Mouse (Mus musculus): ENCODE data around the gene Apoa1. TPM values are rescaled to one million over a fixed set of nuclear protein-coding genes. Genes with fewer than 3 reads are reported as not detected.

The Apoa1 gene
- polyA plus RNA-seq, 1 experiment from 2014 or later = 27,203 TPM

- ATAC-seq (no peak), DNase-seq (no peak)
- WGBS (ENCODE audit: insufficient replicate concordance) = 90% methylated on average over 4 of the region's 4 CpGs
- H3K36me3 ChIP-seq (replicated peaks; ENCODE audit: insufficient read depth, low read length) = peaks cover 12% of the 10 kb centered on the region
- H3K4me2 ChIP-seq (ENCODE audit: low read depth, low read length) = peak overlapping the region; percentile 65
- H3K27me3 ChIP-seq (ENCODE audit: insufficient read depth, low read length) = no peaks in the 10 kb centered on the region
- H3K27ac ChIP-seq (ENCODE audit: low read depth) = peak overlapping the region; percentile 44; the same call in 1 of the 2 replicates
- TF ChIP-seq CTCF (IDR thresholded peaks at IDR 0.05; ENCODE audit: low read depth) (no peak), EP300 (IDR thresholded peaks at IDR 0.05; ENCODE audit: low read depth) (no peak)
- no peaks in the 10 kb centered on the region for H3K9me3 ChIP-seq (ENCODE audit: low read length)
- peaks cover 15% of the 10 kb centered on the region for H3K4me1 ChIP-seq (ENCODE audit: insufficient read depth)
- peak overlapping the region; percentile 63; the same call in 1 of the 2 replicates for H3K9ac ChIP-seq (replicated peaks)
- H3K4me3 ChIP-seq (ENCODE audit: low read depth, low read length) = peak overlapping the region; percentile 38
Measured at GRCm38 (mm10) chr9:46270782-46271181, 42.4 kb downstream of the Apoa1 start.

DNA sequence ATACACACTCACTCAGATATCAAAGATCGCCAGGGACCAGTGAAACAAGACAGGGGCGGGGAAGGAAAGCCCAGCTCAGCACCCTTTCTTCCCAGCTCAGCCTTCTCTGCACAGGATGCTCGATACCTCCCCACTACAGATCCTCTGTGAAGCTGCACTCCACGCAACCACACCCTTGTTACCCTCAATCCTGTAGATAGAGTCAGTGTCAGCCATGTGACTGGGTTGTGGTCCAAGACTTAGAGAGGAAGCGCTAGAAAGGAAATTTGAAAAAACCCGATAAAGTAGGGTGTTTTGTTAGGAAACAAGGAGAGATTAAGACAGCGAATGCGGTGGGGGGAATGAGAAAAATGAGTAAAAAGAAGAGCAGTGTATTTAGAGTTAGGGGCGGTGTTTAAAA, 43.7 kb downstream of the Apoa1 start:
- 45% methylated on average over 9 of the region's 9 CpGs for WGBS (ENCODE audit: insufficient replicate concordance)
- peak; percentile 49 for DNase-seq
- Histone ChIP-seq H3K36me3 (replicated peaks; ENCODE audit: insufficient read depth, low read length) (peaks cover 25% of the 10 kb centered on the region), H3K4me3 (ENCODE audit: low read depth, low read length) (peak overlapping the region; percentile 67; the same call in 1 of the 2 replicates), H3K4me2 (ENCODE audit: low read depth, low read length) (peak overlapping the region; percentile 72), H3K9ac (replicated peaks) (no peak overlapping the region), H3K27me3 (ENCODE audit: insufficient read depth, low read length) (no peaks in the 10 kb centered on the region), H3K4me1 (ENCODE audit: insufficient read depth) (peaks cover 15% of the 10 kb centered on the region), H3K9me3 (ENCODE audit: low read length) (no peaks in the 10 kb centered on the region), H3K27ac (ENCODE audit: low read depth) (peak overlapping the region; percentile 82)
- TF ChIP-seq EP300 (IDR thresholded peaks at IDR 0.05; ENCODE audit: low read depth) = no peak
- no peak for TF ChIP-seq CTCF (IDR thresholded peaks at IDR 0.05; ENCODE audit: low read depth)
- ATAC-seq = peak; percentile 16

DNA sequence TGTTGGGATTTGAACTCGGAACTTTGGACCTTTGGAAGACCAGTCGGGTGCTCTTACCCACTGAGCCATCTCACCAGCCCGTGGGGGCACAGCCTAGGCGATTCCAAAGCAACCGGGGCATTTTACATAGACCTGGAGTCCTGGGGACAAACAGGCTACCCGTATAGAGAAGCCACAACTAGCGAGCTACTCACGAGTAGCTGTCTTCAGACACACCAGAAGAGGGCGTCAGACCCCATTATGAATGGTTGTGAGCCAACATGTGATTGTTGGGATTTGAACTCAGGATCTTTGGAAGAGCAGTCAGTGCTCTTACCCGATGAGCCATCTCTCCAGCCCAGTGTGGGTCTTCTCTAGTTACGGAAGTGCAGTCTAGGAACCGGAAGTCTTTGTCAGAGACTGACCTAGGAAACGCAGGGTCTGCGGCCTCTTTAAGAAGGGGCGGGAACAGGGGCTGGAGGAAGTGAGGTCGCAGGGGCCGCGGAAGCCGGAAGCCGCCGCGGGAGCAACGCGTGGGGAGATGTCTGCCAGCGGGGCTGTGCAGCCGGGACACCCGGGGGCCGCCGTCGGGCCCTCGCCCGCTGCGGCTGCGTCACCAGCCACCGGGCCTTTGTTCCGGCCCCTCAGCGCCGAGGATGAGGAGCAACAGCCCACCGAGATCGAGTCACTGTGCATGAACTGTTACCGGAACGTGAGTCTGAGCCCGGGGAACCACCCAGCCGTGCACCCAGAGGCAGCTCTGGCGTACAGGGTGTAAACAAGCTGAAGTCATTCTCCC, 44.5 kb downstream of the Apoa1 start, which contains the start of gene Zpr1:
Gene Zpr1 (plus strand): TSS at position 388 of the 778 bp plus-strand sequence.
- Histone ChIP-seq H3K27me3 (ENCODE audit: insufficient read depth, low read length) (no peaks in the 10 kb centered on the region), H3K4me3 (ENCODE audit: low read depth, low read length) (peak within 1 kb of the TSS; percentile 67), H3K4me1 (ENCODE audit: insufficient read depth) (peaks cover 14% of the 10 kb centered on the region), H3K9me3 (ENCODE audit: low read length) (no peaks in the 10 kb centered on the region), H3K9ac (replicated peaks) (peak within 1 kb of the TSS; percentile 78), H3K27ac (ENCODE audit: low read depth) (peak within 1 kb of the TSS; percentile 82), H3K36me3 (replicated peaks; ENCODE audit: insufficient read depth, low read length) (peaks cover 33% of the 10 kb centered on the region), H3K4me2 (ENCODE audit: low read depth, low read length) (peak within 1 kb of the TSS; percentile 72)
- ATAC-seq (peak; percentile 79), DNase-seq (peak; percentile 91)
- peak; percentile 70 for TF ChIP-seq CTCF (IDR thresholded peaks at IDR 0.05; ENCODE audit: low read depth)
- peak; percentile 42; the same call in 1 of the 2 replicates for TF ChIP-seq EP300 (IDR thresholded peaks at IDR 0.05; ENCODE audit: low read depth)
- WGBS (ENCODE audit: insufficient replicate concordance) = 4% methylated on average over 45 of the region's 45 CpGs

- ATAC-seq (no peak), DNase-seq (no peak)
- Histone ChIP-seq H3K36me3 (replicated peaks; ENCODE audit: insufficient read depth, low read length) (peaks cover 47% of the 10 kb centered on the region), H3K9ac (replicated peaks) (no peak overlapping the region), H3K4me3 (ENCODE audit: low read depth, low read length) (0 out of 2 replicates have a peak overlapping the region, but pooled peaks have one; percentile 67), H3K27me3 (ENCODE audit: insufficient read depth, low read length) (no peaks in the 10 kb centered on the region), H3K4me1 (ENCODE audit: insufficient read depth) (peaks cover 11% of the 10 kb centered on the region), H3K27ac (ENCODE audit: low read depth) (no peak overlapping the region), H3K4me2 (ENCODE audit: low read depth, low read length) (peak overlapping the region; percentile 72), H3K9me3 (ENCODE audit: low read length) (no peaks in the 10 kb centered on the region)
- 76% methylated on average over 9 of the region's 9 CpGs for WGBS (ENCODE audit: insufficient replicate concordance)
- TF ChIP-seq EP300 (IDR thresholded peaks at IDR 0.05; ENCODE audit: low read depth) = no peak
- TF ChIP-seq CTCF (IDR thresholded peaks at IDR 0.05; ENCODE audit: low read depth) = no peak
Measured at GRCm38 (mm10) chr9:46274494-46274893, 46.1 kb downstream of the Apoa1 start.

Other genes starting within 250 kb of the Apoa1 start
- 35.8 and 42.6 TPM in 2 replicates for gene Pafah1b2, start 215.9 kb upstream of the Apoa1 start, polyA plus RNA-seq (2015; fragmentation: Nextera tagmentation; extraction: Ambion mirVana)
- 5.0 TPM in 2 replicates for gene Sik3, start 215.8 kb upstream of the Apoa1 start, polyA plus RNA-seq (2015; fragmentation: Nextera tagmentation; extraction: Ambion mirVana)
- gene Apoc3, start 7.1 kb downstream of the Apoa1 start, polyA plus RNA-seq (2015; fragmentation: Nextera tagmentation; extraction: Ambion mirVana) = 453 and 541 TPM in 2 replicates
- gene Apoa4, start 12.1 kb downstream of the Apoa1 start, polyA plus RNA-seq (2015; fragmentation: Nextera tagmentation; extraction: Ambion mirVana) = 256 and 423 TPM in 2 replicates
- 771 and 869 TPM in 2 replicates for gene Apoa5, start 40.1 kb downstream of the Apoa1 start, polyA plus RNA-seq (2015; fragmentation: Nextera tagmentation; extraction: Ambion mirVana)
- gene Zpr1, start 44.5 kb downstream of the Apoa1 start, polyA plus RNA-seq (2015; fragmentation: Nextera tagmentation; extraction: Ambion mirVana) = 20.6 and 21.8 TPM in 2 replicates
- gene Bud13, start 54.4 kb downstream of the Apoa1 start, polyA plus RNA-seq (2015; fragmentation: Nextera tagmentation; extraction: Ambion mirVana) = 4.0 TPM in 2 replicates
- gene 4931429L15Rik, start 91.4 kb downstream of the Apoa1 start, polyA plus RNA-seq (2015; fragmentation: Nextera tagmentation; extraction: Ambion mirVana) = not detected in 2 replicates

Measured in liver, postnatal 0 days (tissue).